Mouse (Mus musculus) lung, postnatal 0 days (tissue): ENCODE measurements around the gene Ccdc60.

ENCODE experiments used
- CTCF ChIP-seq: IDR thresholded peaks from 2 replicates; pipeline ENCODE4 v1.5.1; 2016; ENCODE audit warnings: antibody characterized with exemption, mild to moderate bottlenecking
- EP300 ChIP-seq: IDR thresholded peaks from 2 replicates; pipeline ENCODE4 v1.6.1; 2016; ENCODE audit warnings: antibody characterized with exemption, mild to moderate bottlenecking, control low read depth

DNA sequence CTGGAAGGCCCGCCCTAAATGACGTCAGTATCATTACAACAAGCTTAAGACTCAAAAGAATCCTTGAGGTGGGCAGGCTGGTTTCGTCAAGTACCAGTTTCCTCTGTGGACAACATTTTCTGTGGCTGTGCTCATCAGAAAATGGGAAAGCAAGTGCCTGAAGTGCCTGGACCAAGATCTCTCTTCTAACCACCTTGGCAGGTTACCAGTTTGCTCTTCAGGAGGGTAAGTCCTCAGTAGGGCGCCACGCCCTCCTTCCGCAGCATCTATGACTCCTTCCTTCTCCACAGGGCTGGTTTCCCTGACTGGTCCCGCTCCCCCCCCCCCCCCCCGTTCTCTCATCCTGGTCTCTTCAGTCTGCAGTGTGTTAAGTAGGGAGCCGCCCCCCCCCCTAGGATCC, 45.2 kb downstream of the Ccdc60 start:
- no peak for TF ChIP-seq EP300
- no peak for TF ChIP-seq CTCF
